Mouse (Mus musculus) T-cell, adult 2 months (primary cell): ENCODE results near the gene Nr1h2.

Experiments
- DNase-seq: peaks from one replicate; pipeline ENCODE4 v3.0.0; 2022; ENCODE audit warnings: low spot score

Nr1h2 gene

DNA sequence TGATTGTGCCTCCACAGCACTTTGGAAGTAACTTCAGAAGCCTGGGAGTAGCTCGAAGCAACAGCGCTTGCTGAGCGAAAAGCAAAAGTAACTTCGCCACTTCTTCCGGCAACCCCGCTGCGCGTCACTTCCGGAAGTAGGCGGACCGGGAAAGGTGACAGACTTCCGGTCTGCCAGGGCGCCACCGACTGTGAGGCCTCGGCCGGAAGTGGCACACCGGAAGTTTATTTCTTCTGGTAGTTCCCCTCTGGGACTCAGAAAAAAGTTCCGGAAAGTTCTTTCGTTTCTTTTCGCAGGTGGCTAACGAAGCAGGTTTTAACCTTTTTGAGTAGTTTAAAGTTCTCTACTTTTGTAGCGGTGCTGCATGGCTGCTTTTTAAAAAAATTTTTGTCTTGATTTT lies at the start of gene Nr1h2:
Nr1h2 (minus strand) TSS at position 126 of the 400 bp plus-strand sequence.
- peak; percentile 98 for DNase-seq

DNA sequence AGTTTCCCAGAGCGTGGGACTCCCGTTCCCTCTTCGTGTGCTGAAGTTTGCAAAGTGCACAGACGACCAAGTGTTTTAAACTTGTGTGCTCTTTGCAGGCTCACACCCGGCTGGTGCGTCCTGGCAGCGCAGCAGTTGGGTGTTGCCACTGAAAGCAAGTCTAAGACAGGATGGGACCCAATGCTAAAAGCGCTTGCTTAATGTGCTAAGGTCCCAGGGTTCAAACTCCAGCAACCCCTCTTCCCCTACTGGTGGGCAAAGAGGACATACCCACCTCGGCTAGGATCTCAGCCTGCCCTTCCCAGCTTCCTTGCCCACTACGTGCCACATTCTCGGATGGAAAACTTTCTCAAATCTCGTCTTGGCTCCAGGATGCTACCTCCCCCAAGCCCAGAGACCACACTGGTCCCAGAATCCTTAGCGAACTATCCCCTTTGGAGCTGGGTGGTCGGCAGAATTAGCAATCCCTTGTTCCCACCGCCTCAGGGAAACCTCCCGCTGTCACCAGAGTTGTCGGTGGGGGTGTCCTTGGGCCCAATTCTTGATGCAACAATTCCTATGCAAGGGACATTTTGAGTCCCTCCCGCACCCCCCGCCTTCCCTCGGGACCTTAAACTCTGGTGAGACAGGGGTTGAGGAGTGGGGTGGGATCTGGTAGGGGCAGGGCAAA lies 49.6 kb upstream of the Nr1h2 start:
- no peak for DNase-seq

DNA sequence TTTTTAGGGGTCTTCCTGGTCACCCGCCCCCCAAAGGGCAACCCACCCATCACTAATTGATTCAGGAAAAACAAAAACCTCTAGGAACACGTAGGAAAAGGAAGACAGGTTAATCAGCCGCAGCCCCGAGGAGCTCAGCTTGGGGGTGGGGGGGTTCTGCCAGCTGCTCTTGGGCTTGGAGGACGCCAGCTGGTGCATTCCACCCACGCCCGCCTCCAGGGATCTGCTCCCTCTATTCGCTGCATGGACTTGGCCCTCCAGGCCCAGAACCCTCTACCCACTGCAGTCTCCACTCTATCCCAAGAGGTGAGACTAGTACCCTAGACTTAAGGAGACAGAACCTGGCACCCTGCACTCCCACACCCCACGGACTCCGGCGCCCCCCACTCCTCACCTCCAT lies 48.7 kb upstream of the Nr1h2 start:
- DNase-seq, result no peak

DNA sequence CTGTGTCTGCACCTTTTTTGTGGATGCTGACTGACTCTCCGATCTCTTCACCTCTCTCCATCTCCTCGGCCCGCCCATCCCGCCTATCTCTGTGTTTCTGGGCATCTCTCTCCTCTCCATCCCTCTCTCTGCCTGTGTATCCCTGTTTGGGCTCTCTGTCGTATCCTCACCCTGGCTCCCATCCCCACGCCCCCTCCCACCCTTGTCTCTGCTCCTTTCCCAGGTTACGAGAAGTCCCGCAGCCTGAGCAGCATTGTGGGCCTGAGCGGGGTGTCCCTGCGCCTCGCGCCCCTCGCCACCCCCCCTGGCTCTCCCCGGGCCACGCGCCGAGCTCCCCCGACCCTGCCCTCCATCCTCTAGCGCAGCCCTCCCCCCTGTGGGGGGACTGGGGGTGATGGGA lies 47.9 kb upstream of the Nr1h2 start:
- DNase-seq, result no peak

DNA sequence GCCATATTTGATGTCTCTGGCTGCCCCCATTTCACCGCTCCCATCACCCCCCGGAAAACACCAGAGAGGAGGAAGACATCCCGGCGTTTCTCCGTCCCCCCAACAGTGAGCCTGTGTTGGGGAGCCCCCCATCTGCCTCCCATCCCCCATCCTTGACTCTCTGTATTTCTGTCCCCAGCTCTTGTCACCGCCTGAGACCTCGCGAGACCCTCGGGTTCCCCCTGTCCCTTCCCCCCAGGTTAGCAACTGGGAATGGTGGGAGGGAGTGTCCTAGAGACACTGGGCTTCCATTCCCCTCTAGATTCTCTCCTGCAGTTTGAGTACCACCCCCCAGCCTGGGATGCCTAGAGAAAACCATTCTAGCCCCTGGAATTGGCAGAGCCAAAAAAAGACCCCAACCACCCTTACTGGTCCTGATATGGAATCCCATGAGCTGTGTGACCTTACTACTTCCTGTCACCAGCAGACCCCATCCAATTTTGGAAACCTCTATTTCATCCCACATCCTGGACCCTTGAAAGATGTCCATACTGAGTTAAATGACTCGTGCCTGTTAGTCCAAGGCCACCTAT lies 47.0 kb upstream of the Nr1h2 start:
- no peak for DNase-seq

DNA sequence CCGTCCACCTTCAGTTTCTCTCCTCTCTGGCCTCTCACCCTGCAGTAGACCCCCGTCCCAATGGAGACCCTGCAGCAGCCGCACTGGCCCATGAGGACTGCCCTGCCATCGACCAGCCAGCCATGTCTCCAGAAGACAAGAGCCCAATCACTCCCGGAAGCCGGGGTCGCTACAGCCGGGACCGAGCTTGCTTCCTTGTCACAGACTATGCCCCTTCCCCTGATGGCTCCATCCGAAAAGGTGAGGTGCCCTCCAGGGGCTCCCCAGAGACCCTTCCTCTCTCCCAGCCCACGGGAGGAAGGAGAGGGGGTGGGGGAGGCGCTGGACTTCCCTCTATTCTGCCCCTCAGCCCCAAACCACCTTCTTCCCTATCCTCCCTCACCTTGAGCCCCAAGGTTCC lies 44.6 kb upstream of the Nr1h2 start:
- no peak for DNase-seq

DNA sequence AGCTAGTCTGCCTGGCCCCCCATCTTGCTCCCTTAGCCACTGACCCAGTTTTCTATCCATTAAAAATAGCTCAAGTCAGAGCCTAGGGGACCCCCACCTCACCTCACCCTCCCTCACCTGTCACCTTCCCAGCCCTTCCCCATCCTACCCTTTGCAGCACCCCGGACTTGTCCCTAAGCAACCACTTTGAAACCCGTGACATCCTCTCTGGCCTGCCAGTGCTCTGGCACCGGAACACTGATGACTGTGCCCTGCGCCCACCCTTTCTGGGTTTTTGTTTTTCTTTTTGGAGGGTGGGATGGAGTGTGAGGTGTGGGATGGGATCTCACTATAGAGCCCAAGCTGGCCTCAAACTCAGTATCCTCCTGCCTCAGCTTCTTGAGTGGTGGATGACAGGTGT lies 43.9 kb upstream of the Nr1h2 start:
- no peak for DNase-seq

DNA sequence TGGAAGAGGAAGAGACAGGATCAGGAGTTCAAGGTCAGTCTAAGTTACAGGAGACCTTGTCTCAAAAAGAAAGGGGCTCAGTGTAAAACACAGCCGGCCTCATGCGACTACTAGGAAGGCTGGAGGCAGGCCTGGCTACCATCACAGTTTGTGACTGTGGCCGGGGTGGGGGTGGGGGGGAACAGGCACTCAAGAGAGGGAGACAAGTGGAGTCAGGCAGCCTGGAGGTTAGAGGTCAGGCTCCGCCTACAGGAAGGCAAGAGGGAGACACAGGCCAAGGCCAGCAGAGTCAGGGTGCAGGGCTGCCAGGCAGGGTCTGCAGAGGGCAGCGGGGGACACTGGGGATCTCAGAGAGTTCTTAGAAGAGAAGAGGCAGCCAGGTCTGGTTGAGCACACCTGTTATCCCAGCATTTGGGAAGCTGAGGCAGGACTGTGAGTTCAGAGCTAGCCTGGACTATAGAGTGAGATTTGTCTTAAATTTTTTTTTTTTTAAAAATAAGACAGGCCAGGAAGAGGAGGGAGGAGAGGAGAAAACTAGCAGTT lies 43.3 kb upstream of the Nr1h2 start:
- no peak for DNase-seq

DNA sequence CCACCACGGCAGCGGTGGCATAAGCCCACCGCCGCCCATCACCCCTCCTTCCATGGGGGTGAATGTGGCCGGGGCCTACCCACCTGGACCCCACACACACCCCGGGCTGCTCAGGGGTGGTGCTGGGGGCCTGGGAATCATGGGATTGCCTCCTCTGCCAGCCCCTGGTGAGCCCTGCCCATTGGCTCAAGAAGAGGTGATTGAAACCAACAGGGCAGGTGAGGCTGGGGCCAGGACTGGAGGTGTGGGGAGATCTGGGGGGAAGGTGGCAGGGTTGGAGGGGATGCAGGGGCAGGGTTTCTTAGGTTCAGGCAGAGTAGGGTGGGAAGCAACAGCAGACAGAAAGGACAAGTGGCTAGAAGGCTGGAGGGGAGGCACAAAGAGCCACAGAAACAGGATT lies 42.3 kb upstream of the Nr1h2 start:
- no peak for DNase-seq

DNA sequence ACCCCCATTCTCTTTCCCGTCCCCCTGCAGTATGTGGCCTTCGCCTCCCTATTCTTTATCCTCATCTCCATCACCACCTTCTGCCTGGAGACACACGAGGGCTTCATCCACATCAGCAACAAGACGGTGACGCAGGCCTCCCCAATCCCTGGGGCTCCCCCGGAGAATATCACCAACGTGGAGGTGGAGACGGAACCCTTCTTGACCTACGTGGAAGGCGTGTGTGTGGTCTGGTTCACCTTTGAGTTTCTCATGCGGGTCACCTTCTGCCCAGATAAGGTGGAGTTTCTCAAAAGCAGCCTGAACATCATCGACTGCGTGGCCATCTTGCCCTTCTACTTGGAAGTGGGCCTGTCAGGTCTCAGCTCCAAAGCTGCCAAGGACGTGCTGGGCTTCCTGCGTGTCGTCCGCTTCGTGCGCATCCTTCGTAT lies 41.4 kb upstream of the Nr1h2 start:
- no peak for DNase-seq

DNA sequence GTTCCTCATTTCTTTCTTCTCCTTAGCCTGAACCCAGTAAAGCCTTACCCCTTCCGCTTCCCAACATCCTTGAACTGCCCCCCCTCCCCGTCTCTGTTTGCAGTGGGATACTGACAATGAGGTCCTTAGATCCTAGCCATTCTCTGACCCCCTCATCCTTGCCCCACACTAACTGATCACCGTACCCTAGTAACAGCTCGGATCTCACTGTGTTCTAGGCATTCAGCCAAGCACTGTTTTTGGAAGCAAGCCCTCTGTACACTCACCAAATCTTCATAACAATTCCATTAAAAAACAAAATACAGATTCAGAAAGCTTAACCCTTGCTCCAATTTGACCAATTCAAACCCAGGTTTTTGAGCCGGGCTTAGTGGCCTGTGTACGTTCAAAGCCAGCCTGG lies 40.5 kb upstream of the Nr1h2 start:
- no peak for DNase-seq

DNA sequence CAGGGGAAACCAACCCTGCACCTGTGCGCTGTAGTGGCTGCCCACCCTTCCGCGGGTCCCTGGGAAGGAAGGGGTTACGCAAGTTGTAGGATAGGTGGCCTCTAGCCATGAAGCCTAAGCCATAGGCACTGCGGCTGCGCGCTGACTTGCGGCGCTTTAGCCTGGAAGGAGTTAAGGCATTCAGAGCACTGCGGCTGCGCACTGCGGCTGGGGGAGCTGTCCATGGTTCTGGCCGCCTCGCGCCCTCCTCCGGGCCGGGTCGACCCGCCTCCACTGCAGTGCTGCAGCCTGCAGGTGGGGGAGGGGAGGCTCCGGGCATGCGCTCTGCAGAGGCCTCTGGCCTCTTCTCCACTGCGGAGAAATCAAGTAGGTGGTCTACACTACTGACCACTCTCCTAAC lies 40.0 kb upstream of the Nr1h2 start:
- peak; percentile 28 for DNase-seq

DNA sequence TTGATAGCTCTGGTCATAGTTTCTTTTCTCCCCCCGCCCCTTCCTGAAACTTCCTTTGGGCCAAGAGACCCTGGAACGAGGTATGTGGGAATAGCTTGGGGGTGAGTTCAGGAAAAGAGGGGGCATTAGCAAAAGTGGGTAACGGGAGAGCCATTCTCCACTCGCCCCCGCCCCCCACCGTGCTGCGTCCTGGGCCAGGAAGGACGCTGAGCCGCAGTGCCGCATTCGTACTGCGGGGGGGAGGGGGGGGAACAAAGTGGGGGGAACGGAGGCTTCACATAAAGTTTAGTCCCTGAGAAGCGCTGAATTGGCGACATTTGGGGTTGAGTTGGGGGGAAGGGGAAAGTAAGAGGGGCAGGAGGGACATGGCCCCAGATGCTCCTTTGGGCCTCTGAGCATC lies 39.3 kb upstream of the Nr1h2 start:
- no peak for DNase-seq

DNA sequence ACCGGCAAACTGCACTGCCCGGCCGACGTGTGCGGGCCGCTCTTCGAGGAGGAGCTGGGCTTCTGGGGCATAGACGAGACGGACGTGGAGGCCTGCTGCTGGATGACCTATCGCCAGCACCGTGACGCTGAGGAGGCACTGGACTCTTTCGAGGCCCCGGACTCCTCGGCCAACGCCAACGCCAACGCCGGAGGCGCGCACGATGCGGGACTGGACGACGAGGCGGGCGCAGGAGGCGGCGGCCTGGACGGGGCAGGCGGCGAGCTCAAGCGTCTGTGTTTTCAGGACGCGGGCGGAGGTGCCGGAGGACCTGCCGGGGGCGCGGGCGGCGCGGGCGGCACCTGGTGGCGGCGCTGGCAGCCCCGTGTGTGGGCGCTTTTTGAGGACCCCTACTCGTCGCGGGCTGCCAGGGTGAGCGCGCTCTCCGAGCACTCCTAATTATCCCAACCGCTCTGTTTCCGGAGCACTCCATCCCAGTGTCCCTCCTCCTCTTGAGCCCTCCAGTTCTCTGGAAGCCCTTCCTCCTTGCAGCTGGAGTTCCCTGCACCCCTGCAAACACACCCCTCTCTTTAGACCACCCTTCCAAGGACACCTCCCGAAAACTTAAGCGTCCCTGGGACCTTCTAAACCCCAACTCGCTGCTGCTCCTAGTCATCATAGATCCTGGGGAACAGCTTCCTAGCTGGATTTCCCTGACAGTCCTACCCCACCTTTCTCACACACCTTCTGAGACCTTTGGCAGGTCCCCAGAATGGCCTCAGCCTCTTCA lies 37.8 kb upstream of the Nr1h2 start:
- no peak for DNase-seq

DNA sequence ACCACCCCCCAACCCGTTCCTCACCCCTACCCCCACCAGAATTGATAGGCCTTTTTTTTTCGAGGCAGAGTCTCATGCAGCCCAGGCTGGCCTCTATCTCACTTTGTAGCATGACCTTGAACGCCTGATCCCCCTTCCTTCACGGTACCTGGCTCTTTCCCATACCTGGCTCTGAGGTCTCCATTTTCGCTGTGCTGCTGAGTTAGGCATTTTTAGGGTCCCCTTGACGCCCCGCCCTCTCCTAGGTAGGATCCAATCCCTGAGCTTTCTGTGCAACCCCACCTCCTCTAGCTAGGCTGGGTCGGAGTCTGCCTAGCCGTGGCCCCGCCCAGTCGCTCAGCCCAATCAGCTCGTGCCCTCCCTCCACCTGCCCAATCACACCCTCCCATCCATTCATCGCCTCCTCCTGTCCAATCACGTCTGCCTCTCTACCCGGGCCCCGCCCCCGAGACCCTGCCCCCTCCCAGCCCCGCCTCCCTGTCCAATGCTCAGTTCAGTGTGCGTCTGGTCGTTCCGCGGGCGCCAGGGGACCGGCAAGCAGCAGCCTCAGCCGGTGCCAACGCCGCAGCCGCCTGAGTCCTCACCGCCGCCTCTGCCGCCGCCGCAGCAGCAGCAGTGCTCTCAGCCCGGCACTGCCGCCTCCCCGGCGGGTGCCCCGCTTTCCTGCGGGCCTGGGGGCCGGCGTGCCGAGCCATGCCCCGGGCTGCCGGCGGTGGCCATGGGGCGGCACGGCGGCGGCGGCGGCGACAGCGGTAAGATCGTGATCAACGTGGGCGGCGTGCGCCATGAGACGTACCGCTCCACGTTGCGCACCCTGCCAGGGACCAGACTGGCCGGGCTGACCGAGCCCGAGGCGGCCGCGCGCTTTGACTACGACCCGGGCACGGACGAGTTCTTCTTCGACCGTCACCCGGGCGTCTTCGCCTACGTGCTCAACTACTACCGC lies 36.9 kb upstream of the Nr1h2 start, which contains the start of gene Kcnc3:
Kcnc3 (plus strand) TSS at position 263 of the 946 bp plus-strand sequence.
- DNase-seq, result peak; percentile 60

DNA sequence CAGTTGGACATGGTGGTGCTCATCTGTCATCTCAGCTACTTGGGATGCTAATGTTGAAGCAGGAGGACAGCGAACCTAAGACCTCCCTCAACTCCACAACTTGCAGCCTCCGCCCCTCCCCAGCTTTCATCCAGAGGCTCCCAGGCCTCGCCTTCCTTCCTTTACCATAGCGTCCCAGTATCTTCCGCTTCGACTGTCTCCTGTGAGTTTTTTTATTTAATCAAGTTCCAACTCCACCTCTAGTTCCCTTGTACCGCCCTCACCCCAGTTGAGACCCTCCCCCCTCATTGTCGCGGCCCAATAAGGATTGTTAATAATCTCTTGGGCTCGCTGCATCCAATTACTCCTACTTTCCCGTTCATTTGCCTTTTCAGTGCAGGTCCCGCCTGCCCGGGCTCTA lies 36.2 kb upstream of the Nr1h2 start:
- no peak for DNase-seq

DNA sequence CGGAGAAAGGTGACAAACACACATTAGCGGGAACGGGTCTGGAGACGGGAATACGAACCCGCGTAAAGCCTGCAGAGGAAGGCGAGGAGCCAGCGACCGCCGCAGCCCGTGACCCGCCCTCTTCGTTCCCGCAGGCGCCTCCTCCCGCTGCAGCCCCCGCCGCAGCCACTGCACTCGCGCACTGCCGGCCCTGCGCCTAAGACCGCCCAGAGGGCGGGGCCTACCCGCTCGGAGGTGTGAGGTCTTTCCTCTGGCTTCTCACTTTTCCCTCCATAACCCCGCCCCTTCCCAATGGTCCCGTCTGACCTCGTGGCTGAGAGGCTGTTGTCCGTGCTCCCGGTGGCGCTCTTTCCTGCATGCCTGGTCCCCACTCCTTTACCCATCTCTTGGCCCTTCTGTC lies 35.4 kb upstream of the Nr1h2 start:
- DNase-seq, result peak; percentile 28

DNA sequence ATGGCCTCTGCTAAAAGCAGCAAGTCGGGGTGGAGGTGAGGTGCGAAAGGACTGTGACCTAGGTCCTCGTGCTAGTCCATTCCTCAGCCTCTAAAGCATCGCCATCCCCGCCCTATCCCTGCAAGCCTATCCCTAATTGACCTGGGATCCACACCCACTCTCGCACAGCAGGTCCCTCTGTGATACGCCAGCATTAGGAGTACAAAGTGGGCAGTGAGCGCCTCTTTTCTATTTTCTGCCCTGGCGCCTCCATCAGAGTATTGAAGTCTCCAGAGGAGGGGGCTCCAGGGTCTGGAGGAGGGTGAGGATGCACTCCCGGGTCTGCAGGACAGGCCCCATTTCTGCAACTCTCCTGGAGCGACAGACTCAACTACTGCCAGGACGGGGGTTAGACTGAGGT lies 34.6 kb upstream of the Nr1h2 start:
- no peak for DNase-seq

DNA sequence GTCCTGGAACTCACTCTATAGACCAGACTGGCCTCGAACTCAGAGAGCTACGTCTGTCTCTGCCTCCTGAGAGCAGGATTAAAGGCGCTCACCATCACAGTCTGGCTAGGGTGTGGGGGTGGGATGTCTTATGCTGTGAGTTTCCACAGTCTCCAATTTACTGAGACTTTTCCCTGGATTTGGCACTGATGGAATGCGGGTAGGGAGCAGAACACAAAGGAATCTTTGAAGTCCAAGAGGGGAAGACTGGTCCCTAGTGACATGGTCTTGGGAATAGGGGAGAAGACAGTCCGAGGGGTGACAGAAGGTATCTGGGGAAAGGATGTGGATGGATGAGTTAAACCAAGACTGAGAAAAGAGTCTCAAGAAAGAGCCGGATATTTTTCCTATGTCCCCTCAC lies 33.9 kb upstream of the Nr1h2 start:
- DNase-seq, result no peak

DNA sequence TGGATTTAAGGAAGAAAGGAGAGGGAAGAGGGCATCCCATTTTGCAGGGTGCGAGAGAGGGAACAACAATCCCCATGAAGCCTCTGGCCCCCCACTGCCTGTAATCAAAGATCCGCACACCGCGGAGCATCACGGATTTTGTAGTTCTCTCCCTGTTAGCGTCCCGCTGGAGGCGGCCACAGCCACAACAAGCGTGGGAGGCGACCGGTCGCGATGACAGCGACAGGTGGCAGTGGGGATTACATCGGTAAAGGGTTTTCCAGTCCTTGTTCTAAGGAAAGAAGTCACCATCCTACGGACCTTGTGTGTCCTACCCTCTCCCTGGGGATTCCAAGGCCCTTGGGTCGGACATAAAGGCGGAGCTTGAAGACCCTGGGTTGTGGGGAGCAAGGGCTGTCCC lies 33.2 kb upstream of the Nr1h2 start:
- peak; percentile 13 for DNase-seq

DNA sequence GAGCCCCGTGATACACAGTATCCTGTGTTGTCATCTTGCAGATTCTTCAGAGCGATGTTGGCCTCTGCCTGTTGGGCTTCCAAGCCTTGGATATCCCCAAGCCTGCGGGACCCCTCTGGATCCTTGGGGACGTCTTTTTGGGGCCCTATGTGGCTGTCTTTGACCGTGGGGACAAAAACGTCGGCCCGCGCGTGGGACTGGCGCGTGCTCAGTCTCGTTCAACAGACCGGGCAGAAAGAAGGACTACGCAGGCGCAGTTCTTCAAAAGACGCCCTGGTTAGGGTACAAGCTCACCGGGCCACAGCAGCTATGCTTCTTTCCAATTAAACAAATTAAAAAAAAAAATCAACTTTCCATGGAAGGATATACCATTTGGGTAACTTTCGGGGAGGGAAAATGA lies 32.8 kb upstream of the Nr1h2 start:
- no peak for DNase-seq

DNA sequence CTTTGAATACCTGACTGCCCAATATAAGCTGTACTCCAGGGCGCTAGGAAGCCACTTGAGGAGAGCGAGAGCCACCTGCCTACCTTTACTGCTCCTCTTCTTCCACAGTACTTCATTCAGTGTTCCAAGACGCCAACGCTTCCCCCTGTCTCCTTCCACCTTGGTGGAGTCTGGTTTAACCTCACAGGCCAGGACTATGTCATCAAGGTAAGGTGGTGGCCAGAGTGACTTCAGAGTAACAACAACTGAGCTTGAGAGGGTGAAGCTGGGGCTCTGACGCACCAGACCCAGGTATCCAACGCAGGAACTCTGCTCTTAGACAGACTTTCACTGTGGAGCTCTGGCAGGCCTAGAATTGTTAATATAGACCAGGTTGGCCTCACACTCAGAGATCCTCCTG lies 31.9 kb upstream of the Nr1h2 start:
- no peak for DNase-seq
